Mouse (Mus musculus) myocyte (in vitro differentiated cells): ENCODE measurements around the gene Zbtb49. TPM values are rescaled to one million over a fixed set of nuclear protein-coding genes. Genes with fewer than 3 reads are reported as not detected.
A peak's percentile ranks its signal among the peaks of the same experiment; 100 is the strongest.

Experiments used
- H3K27me3 ChIP-seq: one replicate; pipeline ENCODE4 v1.6.1; 2011; ENCODE audit not compliant: control insufficient read depth, insufficient read depth, insufficient read length
- H3K36me3 ChIP-seq: one replicate; pipeline ENCODE4 v1.6.1; 2011; ENCODE audit not compliant: control insufficient read depth, insufficient read depth
- H3K4me2 ChIP-seq: one replicate; pipeline ENCODE4 v1.6.1; 2011; ENCODE audit warnings: low read depth, control low read depth
- H3K4me3 ChIP-seq: one replicate; pipeline ENCODE4 v1.5.1; 2011; ENCODE audit warnings: mild to moderate bottlenecking, control low read depth, moderate library complexity
- H3K79me2 ChIP-seq: one replicate; pipeline ENCODE4 v1.6.1; 2011; ENCODE audit not compliant: control insufficient read depth, insufficient read depth
- H3ac ChIP-seq: one replicate; pipeline ENCODE4 v1.6.1; 2011; ENCODE audit not compliant: control insufficient read depth, insufficient read length
- CEBPB ChIP-seq: IDR thresholded peaks from 2 replicates; pipeline ENCODE4 v1.6.1; 2011; ENCODE audit warnings: mild to moderate bottlenecking, moderate library complexity; ENCODE audit not compliant: poor library complexity, insufficient read depth, severe bottlenecking
- E2F4 ChIP-seq: IDR thresholded peaks from one replicate; pipeline ENCODE4 v1.6.1; 2011; ENCODE audit warnings: mild to moderate bottlenecking, control low read depth, moderate library complexity; ENCODE audit not compliant: insufficient read depth
- MAX ChIP-seq: IDR thresholded peaks from one replicate; pipeline ENCODE4 v1.6.1; 2011; ENCODE audit warnings: low read depth, mild to moderate bottlenecking, control low read depth
- MYOD1 ChIP-seq, 3 experiments: IDR thresholded peaks; one replicate each; pipeline ENCODE4 v1.6.1; 2011; ENCODE audit warnings: control low read depth in 2 of 3, low read depth in 2 of 3, mild to moderate bottlenecking in 2 of 3, moderate library complexity in 1 of 3; ENCODE audit not compliant: insufficient read length in 2 of 3, control insufficient read depth in 1 of 3
- MYOG ChIP-seq, 3 experiments: IDR thresholded peaks; one replicate each; pipeline ENCODE4 v1.6.1; 2011; ENCODE audit warnings: control low read depth in 2 of 3, low read depth in 2 of 3, mild to moderate bottlenecking in 2 of 3; ENCODE audit not compliant: insufficient read length in 2 of 3, control insufficient read depth in 1 of 3, insufficient read depth in 1 of 3
- POLR2A ChIP-seq: IDR thresholded peaks from one replicate; pipeline ENCODE4 v1.6.1; 2011; ENCODE audit warnings: low read depth, mild to moderate bottlenecking, control low read depth, moderate library complexity; ENCODE audit not compliant: insufficient read length
- POLR2AphosphoS2 ChIP-seq: IDR thresholded peaks from one replicate; pipeline ENCODE4 v1.6.1; 2011; ENCODE audit warnings: low read depth, control low read depth; ENCODE audit not compliant: insufficient read length
- REST ChIP-seq: IDR thresholded peaks from one replicate; pipeline ENCODE4 v1.6.1; 2011; ENCODE audit warnings: mild to moderate bottlenecking, control low read depth, moderate library complexity; ENCODE audit not compliant: insufficient read depth, insufficient read length
- SRF ChIP-seq: IDR thresholded peaks from one replicate; pipeline ENCODE4 v1.6.1; 2011; ENCODE audit warnings: low read depth; ENCODE audit not compliant: control insufficient read depth, insufficient read length
- TCF12 ChIP-seq: IDR thresholded peaks from one replicate; pipeline ENCODE4 v1.6.1; 2011; ENCODE audit warnings: mild to moderate bottlenecking, control low read depth; ENCODE audit not compliant: poor library complexity, insufficient read depth, severe bottlenecking
- TCF3 ChIP-seq: IDR thresholded peaks from one replicate; pipeline ENCODE4 v1.6.1; 2011; ENCODE audit warnings: low read depth, control low read depth; ENCODE audit not compliant: insufficient read length
- USF1 ChIP-seq: IDR thresholded peaks from one replicate; pipeline ENCODE4 v1.6.1; 2011; ENCODE audit warnings: low read depth, mild to moderate bottlenecking, control low read depth, moderate library complexity
- polyA plus RNA-seq: library from polyadenylated mRNA; unstranded; fragments of >200 nt; fragmentation: generic; extraction: Trizol; gene quantifications from one replicate; pipeline ENCODE4 v1.2.1, GENCODE M21; 2012; ENCODE audit warnings: missing spikeins

Gene Zbtb49
- 4.5 TPM for polyA plus RNA-seq

GRCm38 (mm10) chr5:38220328-38220912, at the start of gene Zbtb49, which contains the start of gene Lyar:
Gene Zbtb49 (minus strand): TSS chr5:38220457.
Gene Lyar (plus strand): TSS chr5:38220470.
- Histone ChIP-seq H3K36me3 (no peaks in the 10 kb centered on the region), H3K27me3 (no peaks in the 10 kb centered on the region), H3K4me3 (peak within 1 kb of the TSS; percentile 88), H3ac (peak within 1 kb of the TSS; percentile 82), H3K79me2 (peaks cover 39% of the 10 kb centered on the region), H3K4me2 (peak within 1 kb of the TSS; percentile 91)
- TF ChIP-seq SRF (peak; percentile 10), POLR2AphosphoS2 (peak; percentile 98), POLR2A (peak; percentile 98), TCF3 (no peak), E2F4 (peak; percentile 57), CEBPB (no peak), MAX (peak; percentile 27)

GRCm38 (mm10) chr5:38260107-38260682, 39.9 kb upstream of the Zbtb49 start, which contains the start of gene Tmem128:
Gene Tmem128 (plus strand): TSS chr5:38260185.
- H3K79me2 ChIP-seq: no peaks in the 10 kb centered on the region
- peaks cover 16% of the 10 kb centered on the region for H3K36me3 ChIP-seq
- no peaks in the 10 kb centered on the region for H3K27me3 ChIP-seq
- H3K4me3 ChIP-seq: peak within 1 kb of the TSS; percentile 73
- TF ChIP-seq POLR2AphosphoS2 (peak; percentile 71), POLR2A (peak; percentile 79), USF1 (no peak)
- H3K4me2 ChIP-seq: peak within 1 kb of the TSS; percentile 81
- H3ac ChIP-seq: no peak within 1 kb of the TSS

DNA sequence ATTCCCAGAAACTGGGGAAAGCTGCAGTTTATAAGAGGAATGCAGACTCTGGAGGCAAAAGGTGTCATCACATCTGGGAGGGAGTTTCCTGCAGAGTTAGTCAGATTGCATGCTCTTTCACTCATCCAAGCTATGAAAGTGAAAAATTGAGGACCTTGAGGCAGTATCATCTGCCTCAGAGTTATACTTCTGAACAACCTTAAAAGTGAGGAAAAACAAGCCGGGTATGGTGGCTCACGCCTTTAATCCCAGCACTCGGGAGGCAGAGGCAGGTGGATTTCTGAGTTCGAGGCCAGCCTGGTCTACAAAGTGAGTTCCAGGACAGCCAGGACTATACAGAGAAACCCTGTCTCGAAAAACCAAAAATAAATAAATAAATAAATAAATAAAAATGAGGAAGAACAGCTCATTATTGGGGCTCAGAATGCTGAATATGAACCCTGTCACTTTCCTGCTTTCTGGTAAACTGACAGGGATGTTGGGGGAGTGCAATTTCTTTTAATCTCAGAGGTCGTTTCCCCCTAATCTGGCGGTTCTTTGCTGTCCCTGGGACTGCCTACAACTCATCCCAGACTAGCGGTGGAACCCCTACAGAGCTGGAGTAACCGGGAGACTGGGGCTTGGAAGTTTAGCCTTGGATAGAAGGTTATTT, 39.3 kb upstream of the Zbtb49 start:
- no peak for TF ChIP-seq REST
- Histone ChIP-seq H3K79me2 (no peaks in the 10 kb centered on the region), H3K27me3 (no peaks in the 10 kb centered on the region), H3K4me3 (peak overlapping the region; percentile 73), H3K36me3 (peaks cover 11% of the 10 kb centered on the region), H3ac (no peak overlapping the region), H3K4me2 (peak overlapping the region; percentile 81)

DNA sequence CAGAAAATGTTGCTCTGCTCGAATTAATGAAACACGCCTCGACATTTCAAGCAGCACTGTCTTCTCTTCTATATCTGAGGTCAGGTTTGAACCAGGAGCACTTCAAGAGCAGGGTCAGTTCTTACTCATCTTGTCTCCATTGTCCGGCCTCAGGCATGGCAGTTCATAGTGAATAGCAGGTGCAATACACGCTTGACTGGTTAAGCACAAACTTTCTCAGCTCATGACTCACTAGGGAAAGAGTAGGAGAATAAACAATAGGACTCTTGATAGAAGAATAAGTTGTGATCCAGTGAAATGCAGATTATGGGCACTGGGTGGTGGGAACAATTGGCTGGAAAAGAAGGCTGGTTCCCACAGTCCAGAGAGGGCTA, 38.5 kb upstream of the Zbtb49 start:
- H3K27me3 ChIP-seq: no peaks in the 10 kb centered on the region
- no peak overlapping the region for H3K4me3 ChIP-seq
- H3K36me3 ChIP-seq: peaks cover 11% of the 10 kb centered on the region
- no peaks in the 10 kb centered on the region for H3K79me2 ChIP-seq
- no peak overlapping the region for H3ac ChIP-seq
- no peak overlapping the region for H3K4me2 ChIP-seq
- TF ChIP-seq CEBPB: no peak

DNA sequence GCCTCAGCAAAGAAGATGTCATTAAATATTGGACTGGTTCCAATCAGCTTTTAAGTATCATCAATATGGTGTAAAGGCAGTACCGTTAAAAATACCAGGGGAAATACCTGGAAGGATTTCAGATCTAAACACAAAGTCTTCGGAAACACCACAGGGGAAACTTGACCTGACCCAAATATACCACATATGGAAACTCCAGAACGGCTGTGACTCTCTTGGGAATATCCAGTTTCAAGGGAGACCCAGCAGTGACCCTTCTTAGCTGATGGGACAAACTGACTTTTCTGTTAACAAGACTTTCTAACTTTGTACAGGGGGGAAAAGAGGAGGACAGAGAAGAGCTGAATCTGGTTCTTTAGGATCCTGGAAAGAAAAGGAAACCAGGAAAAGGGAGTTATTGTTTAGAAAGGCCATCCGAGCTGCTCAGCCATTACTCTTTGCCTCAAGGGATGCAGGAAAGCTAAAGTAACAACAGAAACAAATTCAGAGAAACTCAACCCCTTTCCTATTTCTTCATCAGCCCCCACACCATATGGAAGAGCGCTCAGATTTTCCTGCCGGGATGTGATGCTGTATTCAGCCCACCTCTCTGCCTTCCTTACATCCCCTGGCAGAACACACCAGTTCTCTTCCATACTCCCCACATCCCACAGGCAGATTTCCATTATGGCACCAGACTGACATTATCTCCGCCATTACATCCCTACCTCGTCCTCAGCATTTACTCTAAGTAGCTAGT, 37.9 kb upstream of the Zbtb49 start:
- Histone ChIP-seq H3K27me3 (no peaks in the 10 kb centered on the region), H3K36me3 (peaks cover 9% of the 10 kb centered on the region), H3ac (no peak overlapping the region), H3K4me2 (no peak overlapping the region), H3K79me2 (no peaks in the 10 kb centered on the region), H3K4me3 (no peak overlapping the region)
- TF ChIP-seq E2F4: no peak
- TF ChIP-seq MAX: no peak
- TF ChIP-seq REST: no peak
- no peak for TF ChIP-seq POLR2A
- TF ChIP-seq USF1: no peak
- no peak for TF ChIP-seq MYOG (IDR thresholded peaks at IDR 0.05; ENCODE audit: control insufficient read depth in 1 of 3, insufficient read depth in 1 of 3, insufficient read length in 2 of 3, low read depth in 2 of 3)
- no peak for TF ChIP-seq TCF12
- TF ChIP-seq CEBPB: no peak
- no peak for TF ChIP-seq SRF
- TF ChIP-seq MYOD1 (IDR thresholded peaks at IDR 0.05; ENCODE audit: control insufficient read depth in 1 of 3, insufficient read length in 2 of 3, low read depth in 2 of 3): no peak
- TF ChIP-seq POLR2AphosphoS2: no peak
- TF ChIP-seq TCF3: no peak
